Mouse (Mus musculus): ENCODE results near the gene Taar9.
"Not testable (repeated sequence)": the region's sequence is repeated elsewhere in the genome, so short reads cannot be mapped to it uniquely, and the experiment has no call there.

The Taar9 gene
- long read RNA-seq, experiment 1: 0 reads
- long read RNA-seq, experiment 2: 0 reads

DNA sequence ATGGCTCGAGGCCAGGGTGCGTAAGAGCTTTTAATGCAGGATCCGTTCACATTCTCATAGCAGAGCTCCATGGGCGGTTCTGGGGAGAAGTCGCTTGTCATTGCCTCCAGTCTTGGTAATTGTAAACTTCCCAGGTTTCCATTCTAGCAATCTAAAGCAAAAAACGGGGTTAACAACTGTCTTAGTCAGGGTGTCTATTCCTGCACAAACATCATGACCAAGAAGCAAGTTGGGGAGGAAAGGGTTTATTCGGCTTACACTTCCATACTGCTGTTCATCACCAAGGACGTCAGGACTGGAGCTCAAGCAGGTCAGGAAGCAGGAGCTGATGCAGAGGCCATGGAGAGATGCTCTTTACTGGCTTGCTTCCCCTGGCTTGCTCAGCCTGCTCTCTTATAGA, at the start of gene Taar9:
TSS of gene Taar9 (minus strand) at position 101 of the 400 bp plus-strand sequence.
- intact Hi-C loops (cut with DNase I): not testable (repeated sequence)

DNA sequence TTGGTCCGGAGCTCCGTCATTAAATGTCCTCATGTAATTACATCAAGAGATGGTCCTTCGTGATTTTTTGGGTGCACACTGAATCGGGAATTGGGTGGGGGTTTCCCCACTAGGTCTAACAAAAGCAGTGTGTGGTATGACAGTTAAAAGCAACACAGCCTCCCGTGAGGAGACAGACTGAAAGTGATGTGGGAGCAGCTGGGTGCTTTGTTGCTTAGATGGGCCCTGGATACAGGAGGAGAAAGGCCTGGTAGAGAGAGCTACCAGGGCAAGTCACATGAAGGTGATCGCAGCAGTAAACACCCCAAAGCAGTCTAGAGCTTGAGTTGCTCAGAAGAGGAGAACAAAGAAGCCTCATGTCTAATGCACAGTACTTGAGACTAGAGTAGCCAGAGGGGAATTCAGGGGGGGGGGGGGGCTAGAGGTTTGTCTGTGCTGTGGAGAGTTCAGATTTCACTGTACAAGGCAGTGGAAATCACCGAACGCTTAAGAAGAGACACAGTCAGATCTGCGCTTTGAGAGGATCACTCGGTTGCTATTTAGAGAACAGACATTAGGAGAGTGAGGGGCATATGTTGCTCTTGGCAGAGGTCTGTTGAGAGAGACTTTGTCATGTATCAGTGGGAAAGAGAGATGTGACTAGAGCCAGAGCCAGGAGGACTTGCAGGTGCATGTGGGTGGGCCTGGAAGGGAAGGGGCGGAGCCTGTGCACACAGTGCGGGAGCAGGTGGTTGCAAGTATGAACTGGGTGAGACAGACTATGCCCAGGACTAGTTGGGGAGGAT, 49.3 kb upstream of the Taar9 start:
- intact Hi-C loops (cut with DNase I): no loop called here

DNA sequence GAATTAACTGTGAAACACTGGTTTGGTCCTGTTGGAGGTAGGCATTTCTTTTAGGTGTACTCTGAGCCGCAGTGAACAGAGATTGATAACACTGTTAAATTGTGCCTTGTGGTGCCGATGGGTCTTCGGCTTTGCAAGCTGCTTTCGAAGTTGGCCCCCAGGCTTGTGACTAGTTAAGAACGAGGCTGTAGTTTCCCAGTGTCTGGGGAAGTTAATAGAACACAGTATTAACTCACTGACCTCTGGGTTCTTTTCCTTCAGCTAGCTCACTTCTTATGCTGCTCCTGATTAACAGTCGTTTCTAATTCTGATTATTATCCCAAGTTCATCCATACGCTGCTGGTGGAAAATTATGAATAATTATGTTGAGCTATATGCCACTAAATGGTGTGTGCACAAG, 40.8 kb upstream of the Taar9 start:
- intact Hi-C loops (cut with DNase I): no loop called here

DNA sequence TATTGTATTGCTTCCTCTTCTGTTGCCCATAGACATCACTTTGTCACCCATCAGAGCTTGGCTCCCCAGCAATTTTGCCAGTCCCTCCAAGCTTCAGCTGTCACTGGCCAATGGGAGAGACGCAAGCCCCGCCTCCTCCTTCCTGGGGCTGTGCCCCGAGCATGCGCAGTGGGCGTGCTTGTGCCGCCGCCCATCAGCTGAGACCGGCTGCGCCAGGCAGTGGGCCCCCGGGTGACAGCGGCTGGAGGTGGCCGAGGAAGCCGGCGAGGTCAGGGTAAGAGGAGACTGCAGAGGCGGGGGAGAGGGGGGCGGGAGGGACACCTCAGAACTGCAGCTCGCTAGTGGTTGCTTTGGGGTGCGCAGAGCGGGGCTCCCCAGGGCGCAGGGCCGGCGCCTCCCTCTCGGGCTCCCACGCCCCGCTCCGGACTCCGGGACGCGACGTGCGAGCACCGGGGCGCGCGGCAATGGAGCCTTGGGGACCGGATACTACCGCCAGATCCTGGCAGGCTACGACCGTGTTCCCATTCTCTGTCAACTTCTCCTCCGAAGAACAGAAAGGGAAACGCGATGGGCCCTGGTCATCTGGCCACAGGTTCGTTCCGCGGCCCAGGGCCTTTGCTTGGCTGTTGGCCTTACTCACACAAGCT, 39.9 kb upstream of the Taar9 start, which contains the start of gene Stx7:
TSS of gene Stx7 (plus strand) at position 168 of the 647 bp plus-strand sequence.
- intact Hi-C loops (cut with DNase I): no loop called here

DNA sequence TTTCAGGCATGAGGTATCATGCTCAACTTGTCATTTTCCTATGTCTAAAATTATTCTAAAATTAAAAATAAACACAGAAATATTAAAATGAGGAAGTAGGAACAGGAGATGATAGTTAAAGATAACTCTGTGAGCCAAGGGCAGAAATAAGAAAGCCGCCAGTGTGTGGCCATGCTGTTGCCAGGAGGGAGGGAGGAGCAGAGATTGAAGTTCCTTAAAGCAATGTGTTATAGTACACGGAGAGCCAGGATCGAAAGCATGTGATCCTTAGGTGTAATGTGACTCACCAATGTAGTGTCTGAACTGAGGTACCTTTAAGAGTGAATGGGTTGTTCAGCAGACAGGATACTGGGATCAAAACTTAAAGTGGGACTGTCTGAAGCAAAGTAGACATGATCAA, 33.4 kb upstream of the Taar9 start:
- intact Hi-C loops (cut with DNase I): no loop called here

DNA sequence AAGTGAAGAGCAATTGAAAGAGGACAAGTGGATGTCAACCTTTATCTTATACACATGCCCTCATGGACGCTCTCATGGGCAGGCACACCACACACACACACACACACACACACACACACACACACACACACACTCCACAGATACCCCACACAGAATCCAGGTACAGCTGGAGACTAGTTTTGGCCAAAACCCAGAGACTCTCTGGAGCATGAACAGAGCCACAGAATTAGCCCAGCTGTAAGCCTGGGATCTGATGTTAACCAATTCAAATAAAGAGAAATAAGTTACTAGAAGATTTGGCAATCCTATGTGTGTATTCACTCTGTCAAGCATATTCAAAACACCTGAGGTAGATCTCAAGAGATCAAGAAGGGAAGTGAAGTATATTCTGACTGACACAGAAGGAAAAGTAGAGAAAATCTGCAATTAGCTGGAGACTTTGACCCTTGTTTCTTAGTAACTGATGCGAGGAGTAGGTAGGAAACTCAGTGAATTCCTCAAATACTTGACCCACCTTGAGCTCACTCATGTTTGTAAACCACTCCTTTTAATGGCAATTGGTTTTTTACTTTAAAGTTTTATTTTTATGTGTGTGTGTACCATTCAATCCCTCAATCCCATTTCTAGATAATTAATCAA, 29.4 kb upstream of the Taar9 start:
- intact Hi-C loops (cut with DNase I): no loop called here

DNA sequence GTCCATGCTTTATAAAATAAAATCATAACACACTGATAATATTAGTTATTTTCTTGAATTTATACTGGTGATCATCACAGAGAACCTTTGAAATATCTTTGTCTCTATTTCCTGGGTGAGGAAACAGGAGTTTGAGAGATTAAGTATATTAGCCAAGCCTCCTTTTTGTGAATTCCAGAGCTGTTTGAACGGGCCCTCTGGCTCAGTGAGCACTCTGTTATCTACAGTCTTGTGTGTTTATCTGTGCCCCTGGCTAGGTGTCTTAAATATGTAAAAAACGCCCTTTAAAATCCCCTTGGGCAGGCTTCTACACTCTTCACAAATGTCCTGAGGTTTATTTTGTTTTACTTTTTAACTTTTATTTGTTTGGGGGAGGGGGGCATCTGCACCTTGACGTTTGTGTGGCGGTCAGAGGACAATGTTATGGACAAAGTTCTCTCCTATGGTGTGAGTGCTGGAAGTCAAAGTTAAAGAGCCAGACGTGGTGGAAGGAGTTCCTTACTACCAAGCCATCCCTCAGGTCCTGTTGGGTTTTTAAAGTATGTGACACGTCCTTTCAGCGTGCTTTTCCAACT, 24.8 kb upstream of the Taar9 start:
- intact Hi-C loops (cut with DNase I): loop anchor here (5.0 kb wide), 1 partner anchor 322 kb away; no protein-coding TSS in a partner anchor

DNA sequence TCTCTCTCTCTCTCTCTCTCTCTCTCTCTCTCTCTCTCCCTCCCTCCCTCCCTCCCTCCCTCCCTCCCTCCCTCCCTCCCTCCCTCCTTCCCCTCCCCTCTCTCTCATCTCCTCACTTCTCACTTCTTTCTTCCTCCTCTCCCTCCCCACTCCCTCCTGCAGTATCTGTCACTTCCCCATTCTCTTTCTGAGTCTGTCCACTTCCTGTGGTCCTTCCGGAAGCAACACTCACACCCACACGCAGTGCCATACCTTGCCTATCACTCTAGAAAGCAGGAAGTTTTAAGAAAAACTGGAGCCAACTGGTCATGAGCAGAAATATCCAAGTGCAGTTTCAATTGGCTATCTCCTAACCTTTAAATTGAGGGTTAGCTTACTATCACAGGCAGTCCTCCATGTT, 23.8 kb upstream of the Taar9 start:
- intact Hi-C loops (cut with DNase I): loop anchor here (5.0 kb wide), 1 partner anchor 321 kb away; no protein-coding TSS in a partner anchor

DNA sequence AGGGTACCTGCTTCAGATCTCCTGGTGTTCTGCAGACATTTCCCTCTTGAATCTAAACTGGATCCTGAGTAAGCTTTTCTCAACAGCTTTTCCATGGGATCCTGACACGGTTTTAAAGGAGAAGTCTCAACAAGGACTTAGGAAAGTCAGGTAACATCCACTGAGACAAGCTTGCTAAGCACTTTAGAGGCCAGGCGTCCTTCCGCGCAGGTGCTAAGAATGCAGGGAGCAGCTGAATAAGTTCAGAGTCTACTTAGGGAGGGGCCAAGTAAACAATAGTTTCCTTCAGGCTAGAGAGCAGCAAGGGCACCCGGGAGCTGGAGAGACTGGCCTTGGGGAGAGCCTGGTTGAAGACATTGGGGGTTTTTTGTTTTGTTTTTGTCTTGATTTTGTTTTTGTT, 22.9 kb upstream of the Taar9 start:
- intact Hi-C loops (cut with DNase I): loop anchor here (5.0 kb wide), 1 partner anchor 320 kb away; no protein-coding TSS in a partner anchor

DNA sequence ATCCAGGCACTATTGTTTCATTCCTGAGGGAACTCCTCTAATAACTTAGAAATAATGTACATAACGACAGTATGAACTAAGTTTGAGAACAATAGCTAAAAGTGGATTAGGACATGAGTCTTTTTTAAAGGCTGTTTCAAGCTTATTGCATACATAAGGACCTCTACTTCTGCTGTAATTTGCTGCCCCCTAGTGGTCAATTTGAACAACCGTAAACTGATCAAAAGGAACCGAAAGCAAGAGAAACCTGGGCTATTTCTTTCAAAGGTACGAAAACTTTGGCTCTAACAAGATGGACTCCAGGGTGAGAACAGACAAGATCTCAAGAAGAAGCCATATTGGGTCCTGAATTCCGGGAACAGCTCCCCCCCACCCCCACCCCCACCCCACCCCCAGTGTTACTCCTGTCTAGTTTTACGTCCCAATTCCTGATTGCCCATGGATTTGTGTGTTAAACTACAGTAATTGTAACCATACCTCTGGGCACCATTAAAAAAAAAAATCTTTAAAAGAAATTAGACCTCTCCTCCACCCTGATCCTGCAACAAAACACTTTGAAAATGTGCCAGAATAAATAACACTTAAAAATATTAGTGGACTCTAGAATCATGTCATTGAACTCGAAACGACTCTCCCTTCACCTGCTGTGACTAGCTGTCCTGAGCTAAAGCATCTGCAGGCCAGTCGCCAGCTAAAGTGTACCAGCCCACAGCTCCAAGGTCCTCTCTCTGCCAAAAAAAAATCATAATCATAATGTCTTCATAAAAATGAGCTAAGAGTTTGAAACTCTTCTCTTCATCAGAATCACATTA, 22.3 kb upstream of the Taar9 start:
- intact Hi-C loops (cut with DNase I): loop anchor here (5.0 kb wide), 1 partner anchor 319 kb away; no protein-coding TSS in a partner anchor

DNA sequence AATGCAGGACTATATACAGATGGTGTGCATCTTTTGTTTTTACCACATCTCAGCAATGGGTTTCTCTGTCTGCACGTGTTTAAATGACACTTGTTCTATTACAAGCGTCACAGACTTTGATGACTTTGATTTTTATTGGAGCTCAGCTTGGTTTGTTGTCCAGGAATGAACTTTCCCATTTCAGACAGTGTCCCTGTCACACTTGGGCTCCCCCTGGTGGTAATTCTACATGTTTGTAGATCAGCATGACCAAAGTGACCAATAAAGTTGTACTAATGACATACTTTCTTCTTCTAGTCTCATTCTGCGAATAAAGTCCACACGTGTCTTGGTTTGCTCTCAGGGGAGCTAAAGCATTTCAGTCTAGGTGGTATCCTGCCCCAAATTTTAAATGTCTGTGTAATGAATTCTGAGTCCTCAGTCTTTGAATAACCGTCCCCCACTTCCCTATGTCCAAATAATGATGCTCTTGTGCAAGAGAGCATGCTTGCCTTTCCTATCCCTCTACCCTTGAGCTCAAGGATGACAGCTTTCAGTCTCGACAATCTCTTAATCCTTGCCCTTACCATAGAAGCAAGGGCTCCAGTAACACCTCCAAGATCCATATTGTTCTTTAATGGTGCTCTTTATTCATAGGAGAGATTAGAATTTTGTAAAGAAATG, 1.9 kb upstream of the Taar9 start:
- intact Hi-C loops (cut with DNase I): no loop called here

DNA sequence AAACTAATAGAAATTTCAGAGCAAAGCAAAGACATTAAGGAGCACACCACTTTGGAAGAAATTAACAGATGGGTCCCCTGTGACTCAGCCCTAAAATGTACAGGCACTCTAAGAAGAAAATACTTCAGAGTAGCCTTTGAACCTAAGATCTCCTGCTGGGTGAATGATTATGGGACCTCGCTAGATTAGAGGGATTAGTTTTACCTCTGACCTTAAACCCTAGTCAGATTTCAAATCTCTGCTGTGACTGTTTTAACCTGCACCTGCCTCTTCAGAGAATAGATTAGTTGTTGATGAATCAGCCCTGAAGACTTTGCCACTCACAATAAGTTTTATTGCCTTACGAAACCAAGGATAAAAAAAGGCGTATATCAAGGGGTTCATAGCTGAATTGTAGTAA, 1.1 kb downstream of the Taar9 start:
- intact Hi-C loops (cut with DNase I): no loop called here

DNA sequence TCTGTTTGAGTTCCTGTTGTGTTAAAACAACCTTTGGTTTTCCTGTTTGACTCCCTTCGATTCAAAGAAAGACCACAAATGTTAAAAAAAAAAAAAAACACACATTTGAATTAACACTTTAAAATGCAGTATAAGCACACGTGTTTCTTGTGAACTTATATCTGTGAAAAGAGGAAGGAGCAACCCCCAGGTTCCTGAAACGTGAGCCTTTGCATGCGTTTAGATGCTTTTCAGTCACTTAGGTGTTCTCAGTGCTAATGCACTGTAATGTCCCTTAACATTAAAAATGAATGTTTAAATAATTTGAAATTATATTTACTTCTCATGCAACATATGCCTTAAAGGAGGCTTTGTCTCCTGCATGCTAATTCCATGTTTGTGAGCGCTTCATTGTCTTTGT, 1.6 kb downstream of the Taar9 start:
- intact Hi-C loops (cut with DNase I): no loop called here

DNA sequence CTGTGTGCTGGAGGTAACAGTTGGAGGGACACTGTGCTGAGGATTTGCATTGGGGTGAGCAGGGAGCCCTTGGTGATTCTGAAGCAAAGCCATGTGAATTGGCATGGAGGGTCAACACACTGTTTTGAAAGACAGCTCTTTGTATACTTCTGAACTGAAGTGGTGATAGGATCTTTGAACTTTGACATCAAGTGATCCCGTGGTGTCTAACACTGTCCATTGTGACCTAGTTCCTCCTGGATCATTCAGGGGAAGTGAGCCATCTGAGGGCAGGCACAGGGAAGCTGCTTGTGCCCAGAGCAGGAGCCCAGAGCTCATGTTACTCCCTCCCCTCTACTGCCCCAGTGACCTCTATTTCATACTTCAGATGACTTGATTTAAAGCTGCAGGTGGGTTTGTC, 6.0 kb downstream of the Taar9 start:
- intact Hi-C loops (cut with DNase I): not testable (repeated sequence)

DNA sequence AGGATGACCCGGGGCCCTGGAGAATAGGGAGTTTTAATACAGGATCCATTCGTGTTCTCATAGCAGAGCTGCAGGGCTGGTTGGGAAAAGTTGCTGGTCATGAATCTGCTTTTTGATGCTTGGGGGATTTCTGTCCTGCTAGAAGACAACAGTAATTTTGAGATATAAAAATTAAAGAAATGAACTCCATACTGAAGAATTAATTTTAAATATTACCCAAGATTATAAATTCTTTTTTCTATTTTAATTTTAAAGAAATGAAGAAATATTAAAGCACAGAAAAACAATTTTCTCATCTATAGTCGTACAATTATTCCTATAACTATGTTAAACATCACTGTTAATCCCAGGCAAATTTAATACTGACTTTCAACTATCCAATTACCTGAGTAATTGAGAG, 7.5 kb downstream of the Taar9 start, which contains the start of gene Taar8c:
TSS of gene Taar8c (minus strand) at position 101 of the 400 bp plus-strand sequence.
- intact Hi-C loops (cut with DNase I): not testable (repeated sequence)

DNA sequence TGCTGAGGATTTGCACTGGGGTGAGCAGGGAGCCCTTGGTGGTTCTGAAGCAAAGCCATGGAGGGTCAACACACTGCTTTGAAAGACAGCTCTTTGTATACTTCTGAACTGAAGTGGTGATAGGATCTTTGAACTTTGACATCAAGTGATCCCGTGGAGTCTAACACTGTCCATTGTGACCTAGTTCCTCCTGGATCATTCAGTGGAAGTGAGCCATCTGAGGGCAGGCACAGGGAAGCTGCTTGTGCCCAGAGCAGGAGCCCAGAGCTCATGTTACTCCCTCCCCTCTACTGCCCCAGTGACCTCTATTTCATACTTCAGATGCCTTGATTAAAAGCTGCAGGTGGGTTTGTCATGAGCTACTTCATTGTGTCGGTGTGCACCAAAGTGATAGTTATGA, 12.3 kb downstream of the Taar9 start:
- intact Hi-C loops (cut with DNase I): not testable (repeated sequence)

DNA sequence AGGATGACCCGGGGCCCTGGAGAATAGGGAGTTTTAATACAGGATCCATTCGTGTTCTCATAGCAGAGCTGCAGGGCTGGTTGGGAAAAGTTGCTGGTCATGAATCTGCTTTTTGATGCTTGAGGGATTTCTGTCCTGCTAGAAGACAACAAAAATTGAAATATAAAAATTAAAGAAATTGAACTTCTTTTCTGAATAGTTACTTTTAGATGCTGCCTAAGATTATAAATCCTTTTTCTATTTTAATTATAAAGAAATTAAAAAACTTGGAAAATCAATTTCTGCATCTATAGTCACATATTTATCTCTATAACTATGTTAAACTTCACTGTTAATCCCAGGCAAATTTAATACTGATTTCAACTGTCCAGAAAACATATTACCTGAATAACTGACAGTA, 17.1 kb downstream of the Taar9 start, which contains the start of gene Taar8b:
TSS of gene Taar8b (minus strand) at position 101 of the 400 bp plus-strand sequence.
- intact Hi-C loops (cut with DNase I): no loop called here

DNA sequence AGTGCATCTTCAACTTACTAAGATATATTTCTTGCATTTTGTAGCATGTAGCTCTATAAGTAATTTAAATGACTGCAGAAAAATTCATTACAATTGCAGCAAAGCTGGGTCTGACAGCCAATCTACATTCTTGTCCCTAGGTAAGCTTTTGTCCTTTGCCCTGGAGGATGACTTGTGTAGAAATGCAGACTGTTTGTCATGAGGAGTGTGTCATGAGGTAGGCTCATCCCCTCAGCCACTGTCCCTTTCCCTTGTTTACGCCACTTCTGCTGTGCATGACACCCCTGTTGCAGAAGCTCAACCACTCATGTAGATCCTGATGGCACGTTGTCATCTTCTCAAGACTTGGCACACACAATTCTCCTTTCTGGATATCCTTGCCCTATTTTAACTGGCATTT, 22.2 kb downstream of the Taar9 start:
- intact Hi-C loops (cut with DNase I): no loop called here

DNA sequence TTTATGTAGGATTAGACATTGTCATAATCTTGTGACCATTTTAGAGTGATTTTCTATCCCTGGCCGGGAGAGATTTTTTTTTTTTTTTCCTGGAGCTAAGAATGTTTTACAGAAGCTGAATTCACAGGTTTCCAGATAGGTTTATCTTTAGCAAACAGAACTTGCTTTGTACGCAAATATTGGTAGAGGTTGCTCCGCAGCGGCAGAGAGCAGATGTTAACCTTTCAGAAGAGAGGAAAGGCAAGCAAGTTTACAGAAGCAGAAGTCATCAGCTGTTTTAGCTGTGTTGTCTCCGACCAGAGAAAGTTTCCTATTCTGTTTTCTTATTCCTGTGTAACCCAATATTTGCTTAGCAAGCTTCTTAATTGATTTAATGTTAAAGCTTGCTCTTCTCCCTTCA, 22.8 kb downstream of the Taar9 start:
- intact Hi-C loops (cut with DNase I): no loop called here

DNA sequence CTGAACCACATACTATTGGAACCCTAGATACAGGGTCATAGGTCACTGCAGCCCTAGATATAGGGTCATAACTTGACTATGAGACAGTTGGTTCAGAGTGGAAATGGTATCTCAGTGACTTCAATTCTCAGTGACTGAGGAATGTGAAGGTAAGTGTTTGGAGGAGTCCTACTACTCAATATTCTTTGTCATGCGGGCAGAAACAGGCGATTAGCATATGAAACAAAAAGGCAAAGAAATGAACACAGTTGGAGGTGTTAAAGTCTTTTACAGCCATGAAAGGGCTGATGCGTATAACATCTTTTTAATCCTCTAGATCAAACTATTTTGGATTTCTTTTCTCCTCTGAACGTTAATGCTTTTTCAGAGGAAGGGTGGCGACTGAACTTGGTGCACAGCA, 23.4 kb downstream of the Taar9 start:
- intact Hi-C loops (cut with DNase I): no loop called here

Measured in adrenal gland (tissue).